Mouse (Mus musculus) stomach, embryonic 16.5 days (tissue): Measurements from ENCODE around the gene Cdk19. TPM values are rescaled to one million over a fixed set of nuclear protein-coding genes. Genes with fewer than 3 reads are reported as not detected.
A peak's percentile ranks its signal among the peaks of the same experiment; 100 is the strongest.

ENCODE experiments used
- ATAC-seq: fragments of 200-750 bp; cut with Nextera tagmentation; 2 replicates; pipeline ENCODE4 v1.8.0; 2017; ENCODE audit warnings: moderate number of reproducible peaks, moderate TSS enrichment; ENCODE audit not compliant: insufficient read depth, low FRiP score
- H3K27ac ChIP-seq: fragments of 300-500 bp; sonication (generic); 2 replicates; pipeline ENCODE4 v1.5.1; 2014; ENCODE audit warnings: low read length
- H3K27me3 ChIP-seq: fragments of 300-500 bp; sonication (generic); 2 replicates; pipeline ENCODE4 v1.6.1; 2014; ENCODE audit warnings: low read length, control low read depth, mixed read lengths; ENCODE audit not compliant: control insufficient read depth, insufficient read depth
- H3K36me3 ChIP-seq: fragments of 300-500 bp; sonication (generic); 2 replicates; pipeline ENCODE4 v1.6.1; 2014; ENCODE audit warnings: low read length; ENCODE audit not compliant: control insufficient read depth, insufficient read depth
- H3K4me1 ChIP-seq: fragments of 300-500 bp; sonication (generic); 2 replicates; pipeline ENCODE4 v1.6.1; 2014; ENCODE audit warnings: low read length, control low read depth, mixed read lengths; ENCODE audit not compliant: control insufficient read depth, insufficient read depth
- H3K4me2 ChIP-seq: fragments of 300-500 bp; sonication (generic); 2 replicates; pipeline ENCODE4 v1.6.1; 2014; ENCODE audit warnings: low read depth, low read length, mixed read lengths
- H3K4me3 ChIP-seq: fragments of 300-500 bp; sonication (generic); replicated peaks from 2 replicates; pipeline ENCODE4 v1.5.1; 2014; ENCODE audit warnings: mild to moderate bottlenecking, low read length
- H3K9ac ChIP-seq: fragments of 300-500 bp; sonication (generic); 2 replicates; pipeline ENCODE4 v1.6.1; 2014; ENCODE audit warnings: low read length
- H3K9me3 ChIP-seq: fragments of 300-500 bp; sonication (generic); replicated peaks from 2 replicates; pipeline ENCODE4 v1.6.1; 2016; ENCODE audit warnings: low read length, control low read depth; ENCODE audit not compliant: control insufficient read depth
- WGBS: fragments of 180-500 bp; shearing (Covaris S2); extraction: QIAGEN DNeasy Blood & Tissue Kit; methylation state at CpG from one replicate; pipeline ENCODE4 v1.1.7; 2014; 5-methylcytosine and 5-hydroxymethylcytosine counted together
- polyA plus RNA-seq: library from polyadenylated mRNA; unstranded; fragments of >200 nt; fragmentation: Nextera tagmentation; extraction: Ambion mirVana; gene quantifications from 2 replicates; pipeline ENCODE4 v1.2.1, GENCODE M21; 2015

Gene Cdk19
- polyA plus RNA-seq, 1 experiment from 2014 or later, result 8.4 TPM

GRCm38 (mm10) chr10:40521579-40521978 is 182.2 kb downstream of the Cdk19 start:
- Histone ChIP-seq H3K4me2 (no peak overlapping the region), H3K9me3 (no peaks in the 10 kb centered on the region), H3K27me3 (no peaks in the 10 kb centered on the region), H3K27ac (peak overlapping the region; percentile 50), H3K9ac (peak overlapping the region; percentile 21), H3K36me3 (no peaks in the 10 kb centered on the region), H3K4me3 (no peak overlapping the region), H3K4me1 (peaks cover 8% of the 10 kb centered on the region)
- ATAC-seq, result no peak
- WGBS, result 30% methylated on average over 12 of the region's 12 CpGs

- peak overlapping the region; percentile 65 for H3K27ac ChIP-seq
- H3K9ac ChIP-seq, result no peak overlapping the region
- WGBS, result 48% methylated on average over 7 of the region's 7 CpGs
- ATAC-seq, result peak; percentile 26; the same call in 1 of the 2 replicates
- H3K27me3 ChIP-seq, result no peaks in the 10 kb centered on the region
- no peaks in the 10 kb centered on the region for H3K36me3 ChIP-seq
- peaks cover 8% of the 10 kb centered on the region for H3K4me1 ChIP-seq
- H3K4me3 ChIP-seq, result no peak overlapping the region
- no peak overlapping the region for H3K4me2 ChIP-seq
- H3K9me3 ChIP-seq, result no peaks in the 10 kb centered on the region
Observed at GRCm38 (mm10) chr10:40523312-40523975, 184.1 kb downstream of the Cdk19 start.

GRCm38 (mm10) chr10:40524032-40524806 is 184.9 kb downstream of the Cdk19 start:
- H3K36me3 ChIP-seq, result no peaks in the 10 kb centered on the region
- no peaks in the 10 kb centered on the region for H3K27me3 ChIP-seq
- no peak for ATAC-seq
- H3K4me2 ChIP-seq, result no peak overlapping the region
- no peaks in the 10 kb centered on the region for H3K9me3 ChIP-seq
- peaks cover 8% of the 10 kb centered on the region for H3K4me1 ChIP-seq
- no peak overlapping the region for H3K4me3 ChIP-seq
- H3K9ac ChIP-seq, result no peak overlapping the region
- 74% methylated on average over 9 of the region's 9 CpGs for WGBS
- peak overlapping the region; percentile 35 for H3K27ac ChIP-seq

DNA sequence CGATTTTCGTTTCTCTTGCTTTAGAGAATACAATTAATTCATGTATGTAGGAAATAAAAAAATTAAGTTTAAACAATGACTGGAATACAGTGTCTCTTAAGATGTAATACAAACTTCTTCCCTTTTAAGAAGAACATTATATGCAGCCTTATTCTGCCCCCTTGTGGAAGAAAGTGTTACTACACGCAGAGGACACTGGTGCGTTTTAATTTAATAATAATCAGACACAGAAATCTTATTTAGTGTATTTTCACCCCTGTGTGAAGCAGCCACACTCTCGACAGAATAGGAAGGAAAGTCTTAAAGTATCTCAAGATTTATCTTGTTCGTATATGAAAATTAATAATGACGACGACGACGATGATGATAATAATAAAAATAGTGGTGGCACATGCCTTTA is 185.6 kb downstream of the Cdk19 start:
- H3K36me3 ChIP-seq, result no peaks in the 10 kb centered on the region
- H3K9me3 ChIP-seq, result no peaks in the 10 kb centered on the region
- 29% methylated on average over 10 of the region's 10 CpGs for WGBS
- no peak overlapping the region for H3K4me2 ChIP-seq
- no peak overlapping the region for H3K27ac ChIP-seq
- no peak for ATAC-seq
- no peak overlapping the region for H3K4me3 ChIP-seq
- H3K27me3 ChIP-seq, result no peaks in the 10 kb centered on the region
- no peak overlapping the region for H3K9ac ChIP-seq
- H3K4me1 ChIP-seq, result peaks cover 8% of the 10 kb centered on the region

GRCm38 (mm10) chr10:40525616-40526155 is 186.3 kb downstream of the Cdk19 start:
- peaks cover 8% of the 10 kb centered on the region for H3K4me1 ChIP-seq
- H3K4me2 ChIP-seq, result no peak overlapping the region
- H3K9me3 ChIP-seq, result no peaks in the 10 kb centered on the region
- no peak overlapping the region for H3K27ac ChIP-seq
- no peak overlapping the region for H3K9ac ChIP-seq
- H3K27me3 ChIP-seq, result no peaks in the 10 kb centered on the region
- H3K4me3 ChIP-seq, result no peak overlapping the region
- no peak for ATAC-seq
- WGBS, result 59% methylated on average over 9 of the region's 9 CpGs
- H3K36me3 ChIP-seq, result no peaks in the 10 kb centered on the region

DNA sequence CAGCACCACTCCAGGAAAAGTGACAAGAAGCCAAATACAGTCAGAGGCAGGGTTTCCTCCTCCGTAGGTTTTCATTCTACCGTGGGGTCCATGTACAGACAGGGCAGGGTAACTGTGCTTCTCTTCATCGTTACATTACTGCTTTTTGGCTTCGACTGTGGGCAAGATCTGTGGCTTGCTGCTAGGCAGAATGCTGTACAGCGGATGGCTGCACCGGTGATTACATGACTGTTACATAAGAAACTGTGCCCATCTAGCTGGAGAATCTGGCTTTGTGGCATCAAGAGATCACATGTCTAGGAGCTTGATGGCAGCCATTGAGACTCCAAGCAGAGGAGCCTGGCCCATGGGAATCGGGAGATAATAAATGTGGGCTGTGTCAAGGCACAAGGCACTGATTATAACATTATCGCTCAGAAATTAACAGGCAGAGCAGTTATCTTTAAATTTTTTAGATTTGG is 187.0 kb downstream of the Cdk19 start:
- no peak overlapping the region for H3K27ac ChIP-seq
- H3K9ac ChIP-seq, result peak overlapping the region; percentile 25; the same call in 1 of the 2 replicates
- no peak overlapping the region for H3K4me2 ChIP-seq
- no peaks in the 10 kb centered on the region for H3K9me3 ChIP-seq
- H3K36me3 ChIP-seq, result no peaks in the 10 kb centered on the region
- peaks cover 8% of the 10 kb centered on the region for H3K4me1 ChIP-seq
- no peak for ATAC-seq
- no peaks in the 10 kb centered on the region for H3K27me3 ChIP-seq
- no peak overlapping the region for H3K4me3 ChIP-seq
- WGBS, result 72% methylated on average over 8 of the region's 8 CpGs

GRCm38 (mm10) chr10:40526986-40527385 is 187.6 kb downstream of the Cdk19 start:
- 72% methylated on average over 3 of the region's 3 CpGs for WGBS
- Histone ChIP-seq H3K9me3 (no peaks in the 10 kb centered on the region), H3K4me1 (peaks cover 5% of the 10 kb centered on the region), H3K36me3 (no peaks in the 10 kb centered on the region), H3K27ac (no peak overlapping the region), H3K4me3 (no peak overlapping the region), H3K9ac (no peak overlapping the region), H3K27me3 (no peaks in the 10 kb centered on the region), H3K4me2 (no peak overlapping the region)
- no peak for ATAC-seq

DNA sequence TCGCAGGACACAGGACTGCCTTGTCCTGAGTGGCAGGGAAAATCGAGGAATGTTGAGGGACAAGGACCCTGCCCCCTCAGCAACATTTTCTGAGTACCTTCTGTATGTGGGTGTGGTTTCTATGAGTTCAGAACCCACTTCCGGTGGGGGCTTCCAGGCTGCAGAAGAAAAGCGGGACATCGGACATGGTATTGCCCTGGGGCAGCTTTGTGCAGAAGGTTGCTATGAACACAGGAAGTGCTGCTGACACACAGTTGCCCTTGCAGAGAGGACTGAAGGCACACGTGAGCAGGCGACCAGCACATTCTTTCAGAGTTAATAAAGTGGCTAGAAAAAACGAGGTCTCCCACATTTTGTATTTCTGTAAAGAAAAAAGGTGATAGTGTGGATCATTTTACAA is 188.2 kb downstream of the Cdk19 start:
- Histone ChIP-seq H3K36me3 (no peaks in the 10 kb centered on the region), H3K9ac (no peak overlapping the region), H3K4me1 (0 out of 2 replicates have a peak, but pooled peaks cover 3% of the 10 kb centered on the region), H3K4me3 (no peak overlapping the region), H3K4me2 (no peak overlapping the region), H3K9me3 (no peaks in the 10 kb centered on the region), H3K27ac (no peak overlapping the region), H3K27me3 (no peaks in the 10 kb centered on the region)
- 32% methylated on average over 8 of the region's 8 CpGs for WGBS
- no peak for ATAC-seq

DNA sequence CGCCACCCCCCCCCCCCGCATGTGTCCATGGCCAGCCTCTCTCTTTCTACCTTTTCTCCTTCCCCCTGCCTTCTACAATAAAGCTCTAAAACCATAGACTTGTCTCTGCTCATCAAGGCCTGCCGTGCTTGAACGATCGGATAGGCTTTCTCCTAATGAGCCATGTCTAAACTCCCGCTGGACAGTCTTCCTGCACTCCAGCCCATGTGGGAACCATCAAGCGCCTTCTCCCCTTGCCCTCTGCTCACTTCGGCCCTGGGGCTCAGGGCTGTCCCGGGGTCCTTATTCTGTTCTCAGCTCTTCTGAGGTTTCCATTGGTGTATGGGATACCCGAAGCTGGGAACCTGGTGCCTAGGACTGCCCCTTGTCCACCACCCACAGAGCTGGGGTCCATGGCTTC is 189.3 kb downstream of the Cdk19 start:
- Histone ChIP-seq H3K27me3 (no peaks in the 10 kb centered on the region), H3K9ac (no peak overlapping the region), H3K4me1 (0 out of 2 replicates have a peak, but pooled peaks cover 3% of the 10 kb centered on the region), H3K4me3 (no peak overlapping the region), H3K9me3 (no peaks in the 10 kb centered on the region), H3K27ac (no peak overlapping the region), H3K36me3 (no peaks in the 10 kb centered on the region), H3K4me2 (no peak overlapping the region)
- no peak for ATAC-seq
- 72% methylated on average over 8 of the region's 10 CpGs for WGBS
